Mouse (Mus musculus) inflammation-experienced regulatory T-cells, adult 6 months (primary cell): ENCODE measurements around the gene Nsf. TPM values are rescaled to one million over a fixed set of nuclear protein-coding genes. Genes with fewer than 3 reads are reported as not detected.
"Not testable (repeated sequence)": the region's sequence is repeated elsewhere in the genome, so short reads cannot be mapped to it uniquely, and the experiment has no call there.

Experiments used
- ATAC-seq: one replicate; pipeline ENCODE4 v1.8.0; 2017
- polyA plus RNA-seq, 3 experiments: library from polyadenylated mRNA; unstranded; fragments of 100-300 nt; shearing (Covaris generic); gene quantifications; one replicate each; pipeline ENCODE4 v1.2.1; 2017

The Nsf gene
- polyA plus RNA-seq = 10 to 100 TPM; 52.2 to 85.6 (median 76.6) TPM

DNA sequence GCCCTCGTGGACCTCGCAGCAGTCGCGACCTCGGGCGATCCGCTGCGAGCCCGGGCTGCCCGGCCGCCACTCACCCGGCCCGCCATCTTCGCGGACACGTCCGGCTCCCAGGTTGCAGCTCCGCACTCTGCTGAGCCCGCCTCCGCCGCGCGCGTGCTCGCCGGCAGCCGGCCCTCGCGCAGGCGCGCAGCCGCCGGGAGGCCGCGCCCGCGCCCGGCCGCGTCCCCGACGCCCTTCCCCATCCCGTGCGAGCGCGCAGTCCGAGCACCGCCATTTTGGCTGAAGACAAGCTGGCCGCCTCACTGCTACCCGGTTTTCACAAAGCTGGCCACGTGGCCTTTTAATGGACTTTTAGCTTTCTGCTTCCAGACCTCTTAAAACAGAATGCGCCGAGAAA lies at the start of gene Nsf:
Gene Nsf, minus strand, starts transcription at position 161 of the 397 bp plus-strand sequence.
- ATAC-seq = peak; percentile 79

DNA sequence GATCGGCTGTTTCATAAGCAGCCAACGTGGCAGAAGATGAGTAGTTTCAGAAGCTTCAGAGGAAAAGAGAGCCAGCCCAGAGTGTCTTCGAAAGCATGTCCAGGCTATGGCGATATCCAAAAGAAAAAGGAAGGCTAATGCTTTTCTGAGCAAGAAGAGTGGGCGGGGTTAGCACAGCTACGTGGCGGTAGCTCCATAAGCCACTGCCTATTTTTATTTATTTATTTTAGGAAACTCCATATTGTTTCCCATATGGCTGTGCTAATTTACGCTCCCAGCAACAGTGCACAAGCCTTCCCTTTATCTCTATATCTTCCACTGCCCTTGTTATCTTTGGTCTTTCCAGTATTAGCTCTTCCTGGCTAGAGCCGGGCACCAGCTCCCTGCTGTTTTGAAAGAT lies 49.5 kb upstream of the Nsf start:
- no peak for ATAC-seq

- no peak for ATAC-seq
Measured at GRCm38 (mm10) chr11:104002191-104002590, 48.3 kb upstream of the Nsf start.

- no peak for ATAC-seq
Measured at GRCm38 (mm10) chr11:104001395-104001955, 47.6 kb upstream of the Nsf start.

DNA sequence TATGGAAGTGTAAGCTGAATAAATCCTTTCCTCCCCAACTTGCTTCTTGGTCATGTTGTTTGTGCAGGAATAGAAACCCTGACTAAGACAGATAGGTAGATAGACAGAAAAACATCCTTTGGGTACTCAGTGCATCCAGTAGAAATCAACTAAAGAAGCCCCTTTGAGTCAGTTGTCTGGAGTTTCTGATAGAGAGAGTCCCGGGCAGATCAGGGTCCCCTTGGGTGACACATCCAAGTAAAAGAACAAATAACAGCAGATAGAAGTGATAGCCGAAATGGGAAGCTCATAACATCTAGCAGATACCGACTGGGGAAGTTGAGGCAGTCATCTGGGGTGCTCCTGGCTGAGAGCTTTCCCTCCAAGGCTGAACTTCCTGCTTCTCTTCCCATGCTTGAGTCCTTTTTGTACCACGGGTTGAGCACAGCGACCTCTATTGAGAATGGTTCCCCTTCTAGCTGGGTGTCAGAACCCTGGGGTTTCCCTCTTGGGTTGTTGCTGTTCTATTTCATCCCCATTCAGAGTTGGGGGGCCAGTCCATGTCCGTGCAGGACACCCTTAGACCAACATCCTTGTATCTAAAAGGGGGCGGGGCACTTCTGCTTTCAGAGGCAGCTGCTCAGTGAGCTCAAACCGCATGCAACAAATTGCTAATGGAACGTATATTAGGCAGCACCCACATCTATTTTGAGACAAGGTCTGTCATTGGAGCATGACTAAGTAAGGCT lies 47.0 kb upstream of the Nsf start:
- no peak for ATAC-seq

DNA sequence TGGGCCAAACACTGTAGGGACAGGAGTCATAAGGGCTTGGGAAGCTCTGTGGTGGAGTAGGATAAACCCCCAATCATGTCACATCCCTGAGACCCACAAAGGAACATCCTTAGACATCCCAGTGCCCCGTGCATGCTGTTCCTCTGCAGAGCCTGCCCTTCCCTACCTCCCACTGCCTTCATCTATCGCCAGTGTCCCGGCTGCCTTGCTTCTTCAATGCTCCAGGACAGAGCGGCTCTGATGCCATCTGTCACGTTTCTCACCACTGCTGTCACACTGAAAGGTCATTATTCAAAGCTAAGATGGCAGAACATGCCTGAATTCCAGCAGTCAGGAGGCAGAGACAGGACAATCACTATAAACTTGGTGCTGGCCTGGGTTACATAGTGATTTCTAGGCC lies 44.9 kb upstream of the Nsf start:
- ATAC-seq = no peak

- ATAC-seq = no peak
Measured at GRCm38 (mm10) chr11:103997385-103997784, 43.5 kb upstream of the Nsf start.

DNA sequence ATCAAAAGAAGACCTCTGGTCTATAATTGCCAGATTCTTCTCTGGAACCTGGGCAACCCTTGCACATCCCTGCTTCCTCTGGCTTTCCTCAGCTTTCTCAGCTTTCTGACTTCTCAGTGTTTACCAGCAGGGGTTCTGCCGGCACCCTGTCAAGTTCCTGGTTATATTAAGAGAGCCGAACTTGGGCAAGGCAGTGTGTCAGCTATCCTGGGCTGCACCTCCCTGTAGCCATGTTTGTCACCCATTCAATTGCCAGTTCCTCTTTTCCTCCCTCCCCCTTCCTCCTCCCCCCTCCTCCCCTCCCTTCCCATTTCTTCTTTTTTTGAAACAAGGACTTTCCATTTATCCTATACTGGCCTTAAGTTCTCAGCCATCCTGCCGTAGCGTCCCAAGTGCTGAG lies 38.8 kb upstream of the Nsf start:
- no peak for ATAC-seq

DNA sequence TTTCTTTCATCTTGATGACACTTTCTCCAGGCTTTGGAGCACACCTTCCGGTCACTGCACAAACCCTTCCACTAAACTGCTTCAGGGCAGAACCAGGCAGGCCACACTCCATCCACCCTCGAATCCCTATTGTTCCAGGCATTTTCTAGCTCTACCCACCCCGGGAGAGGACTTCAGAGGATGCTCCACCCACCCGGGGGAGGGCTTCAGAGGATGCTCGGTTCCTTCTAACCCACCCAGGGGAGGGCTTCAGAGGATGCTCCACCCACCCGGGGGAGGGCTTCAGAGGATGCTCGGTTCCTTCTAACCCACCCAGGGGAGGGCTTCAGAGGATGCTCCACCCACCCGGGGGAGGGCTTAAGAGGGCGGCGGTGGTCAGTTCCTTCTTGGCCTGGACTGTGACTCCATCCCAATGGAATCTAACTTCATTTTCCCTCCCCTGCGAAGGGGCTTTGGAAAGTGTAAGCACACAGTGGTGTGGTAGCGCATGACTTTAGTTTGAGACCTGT lies 36.2 kb upstream of the Nsf start:
- not testable (repeated sequence) for ATAC-seq

DNA sequence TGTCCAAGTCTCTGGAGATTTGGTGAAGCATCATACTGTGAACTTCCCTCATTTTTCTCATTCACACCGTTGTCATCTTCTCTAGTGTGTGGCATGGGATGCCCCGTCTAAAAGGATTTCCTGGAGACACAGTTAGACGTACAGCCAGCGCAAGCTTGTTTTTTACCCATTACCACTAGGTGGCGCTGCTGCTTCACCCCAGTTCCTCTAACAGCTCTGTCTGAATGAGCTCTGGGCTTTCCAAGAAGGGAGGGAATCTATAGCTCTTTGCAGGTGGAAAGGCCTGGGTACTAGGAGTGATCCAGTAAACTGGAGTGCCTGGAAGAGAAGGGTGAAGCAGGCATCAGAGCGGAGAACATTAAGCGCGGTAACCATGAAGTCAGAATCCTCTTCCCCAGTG lies 33.6 kb upstream of the Nsf start:
- ATAC-seq = no peak

DNA sequence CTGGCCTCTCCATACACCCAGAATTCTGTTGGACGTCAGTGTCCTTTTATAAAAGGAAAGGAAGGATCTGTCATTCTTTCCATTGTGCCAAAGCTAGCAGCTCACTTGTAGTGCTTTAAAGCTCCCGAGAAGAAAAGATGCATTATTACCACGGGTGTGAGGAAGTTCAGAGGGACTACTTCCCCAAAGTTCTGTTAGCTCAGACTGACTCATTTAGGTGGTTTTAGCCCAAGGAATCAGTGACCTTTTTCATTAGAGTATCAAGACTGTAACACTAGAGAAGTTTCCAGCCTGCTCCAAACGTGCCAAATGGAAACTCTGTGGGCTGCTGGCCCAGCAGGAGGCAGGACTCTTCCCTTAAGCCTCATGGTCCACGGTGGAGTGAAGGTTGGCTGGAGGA lies 30.2 kb upstream of the Nsf start:
- no peak for ATAC-seq

DNA sequence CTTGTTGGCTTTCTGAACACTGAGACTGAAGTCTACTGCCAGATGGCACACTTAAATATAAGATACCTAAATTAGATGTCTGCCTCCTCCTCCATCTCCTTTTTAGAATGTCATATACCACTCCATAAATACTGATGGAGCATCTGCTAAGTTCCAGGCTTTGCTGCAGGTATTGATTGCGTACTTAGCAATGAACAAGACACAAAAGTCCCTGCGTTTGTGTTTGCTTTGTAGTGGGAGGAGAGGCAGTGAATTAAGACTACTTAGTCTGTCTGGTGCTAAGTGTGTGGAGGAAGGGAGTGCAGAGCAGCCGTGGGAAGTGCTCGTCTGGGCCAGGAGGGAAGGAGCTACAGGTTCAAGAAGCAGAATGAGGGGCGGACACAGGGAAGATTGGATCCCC lies 28.0 kb upstream of the Nsf start:
- ATAC-seq = no peak

DNA sequence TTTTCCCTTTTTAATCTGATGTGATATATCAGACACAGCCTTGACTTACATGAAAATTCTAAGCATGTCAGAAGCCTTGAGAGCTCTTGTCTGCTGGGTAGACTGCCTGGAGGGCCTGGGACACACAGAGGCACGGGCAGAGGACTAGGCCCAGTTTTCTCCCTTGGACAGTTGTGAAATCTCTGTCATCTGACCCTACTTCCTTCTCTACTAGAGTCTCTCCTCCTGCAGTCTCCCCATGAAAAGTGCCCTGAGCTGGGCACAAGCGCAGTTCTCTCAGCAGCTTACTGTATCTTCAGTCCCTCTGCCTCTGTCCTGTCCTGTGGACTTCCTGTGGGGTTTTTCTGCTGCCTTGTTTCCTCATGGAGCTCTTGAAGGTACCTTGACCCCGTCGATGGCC lies 25.5 kb upstream of the Nsf start:
- ATAC-seq = no peak

- ATAC-seq = no peak
Measured at GRCm38 (mm10) chr11:103970876-103971275, 17.0 kb upstream of the Nsf start.

DNA sequence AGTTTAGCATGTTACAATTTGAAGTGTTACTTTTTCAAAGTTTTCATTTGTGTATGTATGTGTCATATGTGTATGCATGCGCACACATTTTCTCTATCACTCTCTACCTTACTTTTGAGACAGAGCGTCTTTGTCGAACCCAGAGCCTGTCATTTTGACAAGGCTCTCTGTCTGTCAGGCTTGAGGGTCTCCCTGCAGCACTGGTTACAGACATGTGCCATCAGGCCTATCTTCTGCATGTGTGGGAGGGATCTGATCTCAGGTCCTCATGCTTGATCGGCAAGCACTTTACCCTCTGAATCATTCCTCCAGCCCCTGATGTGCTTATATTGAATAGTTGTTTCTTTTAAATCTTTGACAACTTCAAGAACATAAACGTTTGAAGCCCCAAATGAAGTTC lies 15.4 kb upstream of the Nsf start:
- no peak for ATAC-seq

GRCm38 (mm10) chr11:103967106-103967735 lies 13.4 kb upstream of the Nsf start:
- no peak for ATAC-seq

GRCm38 (mm10) chr11:103956866-103957265 lies 3.0 kb upstream of the Nsf start:
- no peak for ATAC-seq

DNA sequence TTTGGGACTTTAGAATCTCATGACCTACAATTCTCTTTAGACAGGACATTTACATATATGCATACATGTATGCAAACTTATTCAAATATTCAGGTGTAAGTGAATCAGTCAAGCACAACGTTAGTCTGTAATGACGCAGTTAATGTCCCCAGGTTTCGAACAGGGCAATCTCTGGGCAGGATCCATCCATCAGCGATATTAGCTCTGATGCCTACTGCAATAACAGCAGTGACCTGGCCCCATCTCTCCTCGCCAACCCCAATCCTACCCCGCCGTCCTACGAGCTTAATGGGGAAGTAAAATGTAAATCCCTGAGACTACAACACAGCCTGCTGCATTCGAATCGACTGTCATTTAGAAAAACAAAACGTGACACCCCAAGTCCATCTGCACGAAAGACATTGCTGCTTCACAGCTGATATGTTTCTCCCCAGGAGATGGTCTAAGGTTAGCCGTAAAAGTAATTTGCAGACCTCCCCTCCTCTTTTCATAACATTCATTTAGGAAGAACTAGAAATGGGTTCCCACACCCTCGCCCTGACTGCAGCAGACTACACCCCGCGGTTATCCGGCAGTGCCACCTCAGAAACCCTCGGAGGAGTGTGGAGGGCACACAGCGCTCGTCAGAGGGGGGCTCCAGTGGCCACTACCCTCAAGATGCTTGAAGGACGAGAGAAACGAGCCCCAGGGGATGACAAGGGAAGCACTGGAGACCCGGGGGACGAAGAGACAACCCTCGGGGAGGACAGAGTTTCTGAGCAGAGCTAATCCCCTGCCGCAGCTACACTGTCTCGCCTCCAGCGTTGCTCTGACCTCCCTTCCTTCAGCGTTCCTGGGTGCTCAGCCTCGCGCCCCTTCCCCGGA lies 592 bp downstream of the Nsf start:
- peak; percentile 70 for ATAC-seq

DNA sequence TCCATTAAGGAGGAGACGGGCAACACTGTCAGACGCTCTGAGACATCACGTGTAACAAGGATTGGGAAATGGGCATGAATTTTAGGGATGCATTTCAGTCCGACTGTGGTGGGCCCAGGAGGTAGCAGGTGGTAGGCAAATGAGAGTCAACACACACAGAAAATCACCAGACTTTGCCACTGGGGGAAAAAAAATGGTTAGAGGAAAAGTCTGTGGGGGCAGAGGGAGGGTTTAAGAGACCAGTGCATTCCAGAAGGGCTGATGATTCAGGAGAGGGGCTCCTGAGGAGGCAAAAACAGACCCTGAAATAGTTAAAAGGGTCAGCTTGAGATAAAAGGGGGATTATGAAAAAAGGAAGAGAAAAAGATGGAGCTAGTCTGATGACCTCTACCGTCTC lies 1.2 kb downstream of the Nsf start:
- no peak for ATAC-seq

DNA sequence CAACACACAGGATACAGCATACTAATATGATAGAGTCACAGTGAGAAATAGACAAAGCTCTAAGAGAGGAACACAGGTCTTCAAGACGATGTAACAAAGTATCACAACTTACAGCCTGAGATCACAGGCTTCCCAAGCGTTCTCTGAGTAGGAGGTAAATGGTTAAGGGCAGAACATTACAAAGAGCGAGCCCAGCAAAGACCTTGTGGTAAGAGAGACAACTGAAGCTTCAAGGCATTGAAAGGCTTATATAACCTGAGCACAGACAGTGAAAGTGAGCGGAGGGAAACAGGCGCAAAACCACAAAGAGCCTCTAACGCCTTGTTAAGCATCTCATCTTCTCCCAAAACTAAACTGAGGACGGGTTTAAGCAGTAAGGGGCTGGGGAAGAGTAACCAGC lies 2.8 kb downstream of the Nsf start:
- no peak for ATAC-seq

GRCm38 (mm10) chr11:103948952-103949351 lies 4.9 kb downstream of the Nsf start:
- ATAC-seq = no peak

GRCm38 (mm10) chr11:103942740-103943139 lies 11.1 kb downstream of the Nsf start:
- ATAC-seq = no peak

DNA sequence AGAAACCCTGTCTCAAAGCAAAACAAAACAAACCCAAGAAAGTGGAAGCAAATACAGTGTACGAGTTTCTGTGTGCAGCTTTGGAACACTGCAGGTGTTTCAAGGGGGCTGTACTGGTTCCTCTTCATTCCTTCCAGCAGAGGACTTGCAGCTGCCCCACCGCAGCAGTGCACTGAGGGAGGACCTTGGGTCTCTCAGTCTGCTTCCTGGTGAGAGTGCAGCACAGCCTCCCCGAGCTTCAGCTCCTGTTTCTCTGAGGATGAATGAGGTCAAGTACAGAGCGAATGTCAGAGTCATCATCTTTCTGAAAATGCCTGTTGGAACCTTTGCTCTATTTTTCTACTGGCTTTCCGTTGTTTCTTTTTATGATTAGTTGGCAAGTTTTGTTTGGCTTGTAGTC lies 12.5 kb downstream of the Nsf start:
- ATAC-seq = peak; percentile 25
